Mouse (Mus musculus) urinary bladder, postnatal 25 days (tissue): ENCODE data around the gene Hist1h4j.
A peak's percentile ranks its signal among the peaks of the same experiment; 100 is the strongest.
"Not testable (repeated sequence)": the region's sequence is repeated elsewhere in the genome, so short reads cannot be mapped to it uniquely, and the experiment has no call there.

ENCODE experiments used
- DNase-seq: peaks from one replicate; pipeline ENCODE4 v3.0.0; 2022; ENCODE audit warnings: low spot score

Gene Hist1h4j

GRCm38 (mm10) chr13:21781639-21782038, 46.8 kb downstream of the Hist1h4j start:
- DNase-seq: no peak

GRCm38 (mm10) chr13:21782361-21783254, 47.7 kb downstream of the Hist1h4j start:
- DNase-seq: not testable (repeated sequence)

GRCm38 (mm10) chr13:21783255-21783617, 48.4 kb downstream of the Hist1h4j start, which contains the start of gene Hist1h3i:
Hist1h3i (minus strand) TSS chr13:21783370.
- DNase-seq: peak; percentile 18

- no peak for DNase-seq
Measured at GRCm38 (mm10) chr13:21783734-21784161, 48.9 kb downstream of the Hist1h4j start.

- no peak for DNase-seq
Measured at GRCm38 (mm10) chr13:21784311-21784710, 49.4 kb downstream of the Hist1h4j start.
